Mouse (Mus musculus): ENCODE data around the gene C1qtnf1.

GRCm38 (mm10) chr11:118469509-118470160 lies 41.6 kb downstream of the C1qtnf1 start:
- TF ChIP-seq CTCF (IDR thresholded peaks at IDR 0.05; ENCODE audit: control insufficient read depth, insufficient read depth, low read length) = no peak
- TF ChIP-seq POLR2A (IDR thresholded peaks at IDR 0.05; ENCODE audit: borderline replicate concordance, control insufficient read depth, low read depth, low read length) = no peak

Measured in bone marrow, adult 2 months (tissue).